In genomic region chr17:34837464-34838324, GRCm38 (mm10) we compare ENCODE assay signal across 9 mouse cellular contexts. TPM values are rescaled to one million over a fixed set of nuclear protein-coding genes. Genes with fewer than 3 reads are reported as not detected.
DNase-seq lines count a peak whose midpoint lies in the region; ATAC-seq and TF ChIP-seq lines count a peak whose summit lies in the region.
"Had no signal": no experiment of that assay in that cellular context is flagged by ENCODE, and none has a peak within 500 bp of the region (broad histone marks: within the 10 kb centered on the region; RNA-seq: fewer than 3 reads in every experiment).

No protein-coding gene starts in this region.

- 46% methylated on average over 43 of the region's 43 CpGs for WGBS in spleen, adult 2 months

- TF ChIP-seq CTCF in spleen, adult 2 months (IDR thresholded peaks at IDR 0.05; ENCODE audit: extremely low read depth, insufficient read depth, insufficient read length, insufficient replicate concordance), result no peak

- peak overlapping the region; percentile 70 for H3K4me3 ChIP-seq in spleen, adult 2 months (ENCODE audit: extremely low read depth, insufficient read depth, insufficient read length)

- no peaks in the 10 kb centered on the region for H3K27me3 ChIP-seq in spleen, adult 2 months (ENCODE audit: control insufficient read depth, insufficient read depth, low read length)

- peak; percentile 4 for ATAC-seq in inflammation-experienced regulatory T-cells, adult 6 months
- peak; percentile 10 for ATAC-seq in megakaryocyte, adult 5-6 weeks (ENCODE audit: poor library complexity, severe bottlenecking)
- ATAC-seq in frontal cortex, adult (ENCODE audit: low TSS enrichment), result no peak

- peak overlapping the region; percentile 79 for H3K27ac ChIP-seq in spleen, adult 2 months (ENCODE audit: insufficient read depth, low read length)

- DNase-seq in adrenal gland, postnatal 10 days, result peak; percentile 25
- no peak for DNase-seq in adrenal gland, adult 8-10 months
- DNase-seq in spleen, adult 2 months (ENCODE audit: low read depth in 1 of 2, low spot score in 2 of 2), result no peak
- DNase-seq in spleen, adult 12 weeks (ENCODE audit: low spot score), result no peak
- DNase-seq in urinary bladder, postnatal 14 days (ENCODE audit: low spot score), result no peak

- H3K36me3 ChIP-seq in spleen, adult 2 months (ENCODE audit: control insufficient read depth, insufficient read depth, low read length), result peaks cover 23% of the 10 kb centered on the region

- TF ChIP-seq POLR2A in spleen, adult 2 months (IDR thresholded peaks at IDR 0.05; ENCODE audit: low read depth, low read length), result no peak

- peaks cover 14% of the 10 kb centered on the region for H3K4me1 ChIP-seq in spleen, adult 2 months (ENCODE audit: control insufficient read depth, insufficient read depth, insufficient read length)

RNA-seq across cellular contexts. Expression of gene Dxo, which starts 0.9 kb away (rescaled TPM):
- total RNA-seq in adrenal gland, postnatal 10 days (2021), result 10 to 100 TPM; 45.1 to 52.2 TPM
- 10 to 100 TPM; 48.2 to 76.5 (median 67.0) TPM for total RNA-seq in adrenal gland, adult 8-10 months (2022)
- polyA plus RNA-seq in spleen, adult 2 months (2012; rRNA removed), result 54.2 and 68.3 TPM in 2 replicates
- 10 to 100 TPM; 23.9 to 29.0 (median 27.1) TPM for polyA plus RNA-seq in inflammation-experienced regulatory T-cells, adult 6 months (2017; shearing (Covaris generic))
- 22.4 and 28.5 TPM in 2 replicates for total RNA-seq in megakaryocyte, adult 5-6 weeks (2015)
- total RNA-seq in megakaryocyte, adult 5-6 weeks (2017), result 17.7 and 24.6 TPM in 2 replicates

RNA-seq across cellular contexts. Expression of gene Stk19, which starts 0.9 kb away (rescaled TPM):
- 10 to 100 TPM; 31.8 to 33.0 TPM for total RNA-seq in adrenal gland, postnatal 10 days (2021)
- 10 to 100 TPM; 43.2 to 75.9 (median 64.6) TPM for total RNA-seq in adrenal gland, adult 8-10 months (2022)
- polyA plus RNA-seq in spleen, adult 2 months (2012; rRNA removed), result 31.6 and 37.7 TPM in 2 replicates
- polyA plus RNA-seq in inflammation-experienced regulatory T-cells, adult 6 months (2017; shearing (Covaris generic)), result 10 to 100 TPM; 30.4 to 44.5 (median 37.2) TPM
- 17.5 and 21.8 TPM in 2 replicates for total RNA-seq in megakaryocyte, adult 5-6 weeks (2015)
- 24.7 and 33.7 TPM in 2 replicates for total RNA-seq in megakaryocyte, adult 5-6 weeks (2017)

RNA-seq across cellular contexts. Expression of gene Skiv2l, which starts 12.3 kb away (rescaled TPM):
- 10 to 100 TPM; 49.2 to 60.8 TPM for total RNA-seq in adrenal gland, postnatal 10 days (2021)
- 10 to 100 TPM; 67.2 to 85.0 (median 83.5) TPM for total RNA-seq in adrenal gland, adult 8-10 months (2022)
- polyA plus RNA-seq in spleen, adult 2 months (2012; rRNA removed), result 81.7 and 110 TPM in 2 replicates
- 10 to 100 TPM; 28.6 to 34.2 (median 33.7) TPM for polyA plus RNA-seq in inflammation-experienced regulatory T-cells, adult 6 months (2017; shearing (Covaris generic))
- 13.3 and 17.1 TPM in 2 replicates for total RNA-seq in megakaryocyte, adult 5-6 weeks (2015)
- total RNA-seq in megakaryocyte, adult 5-6 weeks (2017), result 34.8 and 43.5 TPM in 2 replicates

RNA-seq across cellular contexts. Expression of gene Nelfe, which starts 12.5 kb away (rescaled TPM):
- total RNA-seq in adrenal gland, postnatal 10 days (2021), result 10 to 100 TPM; 44.2 to 48.4 TPM
- total RNA-seq in adrenal gland, adult 8-10 months (2022), result 10 to 100 TPM; 41.7 to 59.8 (median 53.8) TPM
- polyA plus RNA-seq in spleen, adult 2 months (2012; rRNA removed), result 14.1 and 15.0 TPM in 2 replicates
- polyA plus RNA-seq in inflammation-experienced regulatory T-cells, adult 6 months (2017; shearing (Covaris generic)), result 10 to 100 TPM; 40.1 to 65.0 (median 47.0) TPM
- 35.4 and 45.1 TPM in 2 replicates for total RNA-seq in megakaryocyte, adult 5-6 weeks (2015)
- 25.1 and 26.2 TPM in 2 replicates for total RNA-seq in megakaryocyte, adult 5-6 weeks (2017)

RNA-seq across cellular contexts. Expression of gene Cfb, which starts 24.6 kb away (rescaled TPM):
- 100 to 1,000 TPM; 158 to 363 TPM for total RNA-seq in adrenal gland, postnatal 10 days (2021)
- total RNA-seq in adrenal gland, adult 8-10 months (2022), result 10 to 100 TPM in 3 of 4 experiments, 1 to 10 TPM in 1; 9.5 to 29.5 (median 17.1) TPM
- 22.8 and 25.3 TPM in 2 replicates for polyA plus RNA-seq in spleen, adult 2 months (2012; rRNA removed)
- 1 to 10 TPM in 1 of 3 experiments, under 1 TPM in 2; 0.24 to 2.6 (median 0.37) TPM for polyA plus RNA-seq in inflammation-experienced regulatory T-cells, adult 6 months (2017; shearing (Covaris generic))
- 2.3 and 7.1 TPM in 2 replicates for total RNA-seq in megakaryocyte, adult 5-6 weeks (2015)
- total RNA-seq in megakaryocyte, adult 5-6 weeks (2017), result 1.7 and 3.4 TPM in 2 replicates
- total RNA-seq: common myeloid progenitor, adult 5-6 weeks had no signal
